ENCODE assay signal across 11 mouse cellular contexts in the genomic region with DNA sequence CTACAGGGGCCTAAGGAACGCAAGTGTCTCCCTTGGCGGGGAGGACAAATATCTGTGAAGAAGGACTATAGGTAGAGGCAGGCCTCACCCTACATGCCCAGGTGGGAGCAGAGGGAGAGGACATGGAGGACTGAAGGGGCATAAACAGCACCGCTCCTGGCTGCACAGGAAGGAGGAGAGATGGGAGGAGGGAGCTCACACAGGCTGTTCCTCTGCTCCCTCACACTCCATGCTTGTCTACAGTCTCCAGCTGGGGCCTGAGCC. TPM values are rescaled to one million over a fixed set of nuclear protein-coding genes. Genes with fewer than 3 reads are reported as not detected.
DNase-seq lines count a peak whose midpoint lies in the region; ATAC-seq lines count a peak whose summit lies in the region.
"Had no signal": no experiment of that assay in that cellular context is flagged by ENCODE, and none has a peak within 500 bp of the region (broad histone marks: within the 10 kb centered on the region; RNA-seq: fewer than 3 reads in every experiment).

No protein-coding gene starts in this region.

- peak overlapping the region; percentile 34 for H3K4me3 ChIP-seq in heart, embryonic 10.5 days
- no peak overlapping the region for H3K4me3 ChIP-seq in neural tube, embryonic 12.5 days
- no peak overlapping the region for H3K4me3 ChIP-seq in hindbrain, embryonic 16.5 days (ENCODE audit: low read length)
- no peak overlapping the region for H3K4me3 ChIP-seq in neural tube, embryonic 14.5 days (ENCODE audit: low read depth, low read length)

- no peaks in the 10 kb centered on the region for H3K27me3 ChIP-seq in heart, embryonic 10.5 days (ENCODE audit: insufficient read depth, poor library complexity, severe bottlenecking)
- no peaks in the 10 kb centered on the region for H3K27me3 ChIP-seq in neural tube, embryonic 12.5 days (replicated peaks)
- H3K27me3 ChIP-seq in hindbrain, embryonic 16.5 days (replicated peaks; ENCODE audit: control insufficient read depth, insufficient read depth, low read length): no peaks in the 10 kb centered on the region
- no peaks in the 10 kb centered on the region for H3K27me3 ChIP-seq in neural tube, embryonic 14.5 days (ENCODE audit: control insufficient read depth, insufficient read depth, low read length)

- peak overlapping the region; percentile 28 for H3K4me2 ChIP-seq in neural tube, embryonic 12.5 days (replicated peaks)
- no peak overlapping the region for H3K4me2 ChIP-seq in hindbrain, embryonic 16.5 days (ENCODE audit: low read length)
- no peak overlapping the region for H3K4me2 ChIP-seq in neural tube, embryonic 14.5 days (ENCODE audit: low read depth, low read length)

- H3K27ac ChIP-seq in heart, embryonic 10.5 days: peak overlapping the region; percentile 78
- H3K27ac ChIP-seq in neural tube, embryonic 12.5 days: 0 out of 2 replicates have a peak overlapping the region, but pooled peaks have one; percentile 20
- no peak overlapping the region for H3K27ac ChIP-seq in hindbrain, embryonic 16.5 days (ENCODE audit: low read depth, low read length)
- no peak overlapping the region; the same call in 1 of the 2 replicates for H3K27ac ChIP-seq in neural tube, embryonic 14.5 days (ENCODE audit: low read depth, low read length)

- WGBS in heart, embryonic 10.5 days: 18% methylated on average over 3 of the region's 3 CpGs
- WGBS in neural tube, embryonic 12.5 days: 53% methylated on average over 3 of the region's 3 CpGs
- 52% methylated on average over 3 of the region's 3 CpGs for WGBS in hindbrain, embryonic 16.5 days
- 56% methylated on average over 3 of the region's 3 CpGs for WGBS in neural tube, embryonic 14.5 days

- no peaks in the 10 kb centered on the region for H3K36me3 ChIP-seq in heart, embryonic 10.5 days
- H3K36me3 ChIP-seq in neural tube, embryonic 12.5 days: no peaks in the 10 kb centered on the region
- H3K36me3 ChIP-seq in hindbrain, embryonic 16.5 days (ENCODE audit: control insufficient read depth, insufficient read depth, low read length): no peaks in the 10 kb centered on the region
- H3K36me3 ChIP-seq in neural tube, embryonic 14.5 days (ENCODE audit: control insufficient read depth, insufficient read depth, low read length): no peaks in the 10 kb centered on the region

- H3K4me1 ChIP-seq in heart, embryonic 10.5 days: peaks cover 54% of the 10 kb centered on the region
- H3K4me1 ChIP-seq in neural tube, embryonic 12.5 days: peaks cover 18% of the 10 kb centered on the region
- H3K4me1 ChIP-seq in hindbrain, embryonic 16.5 days (ENCODE audit: control insufficient read depth, insufficient read depth, low read depth, low read length): peaks cover 15% of the 10 kb centered on the region
- 0 out of 2 replicates have a peak, but pooled peaks cover 9% of the 10 kb centered on the region for H3K4me1 ChIP-seq in neural tube, embryonic 14.5 days (ENCODE audit: control insufficient read depth, insufficient read depth, low read length)

- 0 out of 2 replicates have a peak, but pooled peaks have one; percentile 34 for ATAC-seq in neural tube, embryonic 12.5 days (ENCODE audit: low FRiP score, low read depth)
- 0 out of 2 replicates have a peak, but pooled peaks have one; percentile 22 for ATAC-seq in hindbrain, embryonic 16.5 days
- ATAC-seq in neural tube, embryonic 14.5 days (ENCODE audit: low read depth): peak; percentile 36; the same call in 1 of the 2 replicates
- ATAC-seq: inflammation-experienced regulatory T-cells, adult 6 months had no signal

- DNase-seq in heart, embryonic 10.5 days (ENCODE audit: low spot score): no peak
- DNase-seq in heart, postnatal 25 days (ENCODE audit: low spot score): no peak
- DNase-seq in neural tube, embryonic 10.5 days (ENCODE audit: extremely low spot score, low spot score): no peak
- no peak for DNase-seq in adrenal gland, postnatal 14 days
- no peak for DNase-seq in MN1 (ENCODE audit: low spot score)
- DNase-seq: cerebellum, postnatal 36 days had no signal

- intact Hi-C loops in heart, postnatal 25 days (cut with DNase I): no loop called here

- H3K9me3 ChIP-seq in heart, embryonic 10.5 days: no peaks in the 10 kb centered on the region
- no peaks in the 10 kb centered on the region for H3K9me3 ChIP-seq in neural tube, embryonic 12.5 days
- H3K9me3 ChIP-seq in hindbrain, embryonic 16.5 days (ENCODE audit: control insufficient read depth, low read length): peaks cover 3% of the 10 kb centered on the region; the same call in 1 of the 2 replicates
- H3K9me3 ChIP-seq in neural tube, embryonic 14.5 days (ENCODE audit: control insufficient read depth, low read length): no peaks in the 10 kb centered on the region

- H3K9ac ChIP-seq in neural tube, embryonic 12.5 days: no peak overlapping the region
- H3K9ac ChIP-seq in hindbrain, embryonic 16.5 days (ENCODE audit: low read depth, low read length): no peak overlapping the region
- no peak overlapping the region for H3K9ac ChIP-seq in neural tube, embryonic 14.5 days (replicated peaks; ENCODE audit: low read depth, low read length)

RNA-seq across cellular contexts. Expression of gene Hhat, which starts 25.9 kb away (rescaled TPM):
- 6.8 and 8.3 TPM in 2 replicates for polyA plus RNA-seq in heart, embryonic 10.5 days (2016; fragmentation: Nextera tagmentation; extraction: Ambion mirVana)
- 1 to 10 TPM; 1.6 to 3.3 TPM for total RNA-seq in heart, postnatal 25 days (2021)
- 7.0 and 7.2 TPM in 2 replicates for polyA plus RNA-seq in neural tube, embryonic 12.5 days (2016; fragmentation: Nextera tagmentation; extraction: Ambion mirVana)
- polyA plus RNA-seq in hindbrain, embryonic 16.5 days (2015; fragmentation: Nextera tagmentation; extraction: Ambion mirVana): 3.4 and 3.5 TPM in 2 replicates
- polyA plus RNA-seq in neural tube, embryonic 14.5 days (2014; fragmentation: Nextera tagmentation; extraction: Ambion mirVana): 3.1 and 3.5 TPM in 2 replicates
- 4.6 TPM in 2 replicates for total RNA-seq in adrenal gland, postnatal 14 days (2021)

RNA-seq across cellular contexts. Expression of gene Sertad4, which starts 58.6 kb away (rescaled TPM):
- 7.5 and 11.5 TPM in 2 replicates for polyA plus RNA-seq in heart, embryonic 10.5 days (2016; fragmentation: Nextera tagmentation; extraction: Ambion mirVana)
- total RNA-seq in heart, postnatal 25 days (2021): 1 to 10 TPM; 3.9 to 5.7 TPM
- polyA plus RNA-seq in neural tube, embryonic 12.5 days (2016; fragmentation: Nextera tagmentation; extraction: Ambion mirVana): 25.2 and 25.7 TPM in 2 replicates
- polyA plus RNA-seq in hindbrain, embryonic 16.5 days (2015; fragmentation: Nextera tagmentation; extraction: Ambion mirVana): 8.5 and 18.5 TPM in 2 replicates
- 24.5 and 29.2 TPM in 2 replicates for polyA plus RNA-seq in neural tube, embryonic 14.5 days (2014; fragmentation: Nextera tagmentation; extraction: Ambion mirVana)
- 5.9 and 6.6 TPM in 2 replicates for total RNA-seq in adrenal gland, postnatal 14 days (2021)
- total RNA-seq: neutrophil, adult 5-6 weeks had no signal
- polyA plus RNA-seq: inflammation-experienced regulatory T-cells, adult 6 months had no signal

Comparison
In these comparisons a context has a peak if more than half of its experiments do, and no peak if none do; other contexts are left out.
1. H3K27ac ChIP-seq: peak in heart, embryonic 10.5 days (single experiment) and neural tube, embryonic 12.5 days (single experiment); none in hindbrain, embryonic 16.5 days (single experiment) and neural tube, embryonic 14.5 days (single experiment).
2. Peak in every context shown above with its lines, with median percentiles within 50 percentile points of each other: ATAC-seq.